Mouse (Mus musculus): ENCODE measurements around the gene Desi1.

The Desi1 gene

DNA sequence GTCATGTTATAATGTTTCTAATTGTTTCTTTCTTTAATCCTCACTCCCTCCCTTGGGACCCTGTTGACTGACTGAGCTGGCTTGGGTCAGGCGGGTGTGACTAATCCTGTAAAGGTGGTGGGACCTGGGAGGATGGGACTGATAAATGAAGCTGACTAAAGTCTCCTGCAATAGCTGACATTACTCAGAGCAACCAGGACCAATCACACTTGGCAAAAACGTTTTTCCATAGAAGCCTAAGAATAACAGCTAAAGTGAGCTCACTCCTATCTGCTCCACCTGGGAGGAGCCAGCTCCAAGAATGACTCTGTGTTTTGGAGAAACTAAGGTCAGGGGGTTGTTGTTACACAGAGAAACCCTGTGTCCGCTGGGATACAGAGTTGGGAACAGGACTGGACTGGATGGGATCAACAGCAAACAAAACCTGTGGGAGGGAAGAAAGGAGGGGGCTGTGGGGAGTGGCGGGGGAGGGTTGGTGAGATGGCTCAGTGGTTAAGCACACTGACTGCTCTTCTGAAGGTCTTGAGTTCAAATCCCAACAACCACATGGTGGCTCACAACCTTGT is 68.6 kb downstream of the Desi1 start:
- DNase-seq = no peak

GRCm38 (mm10) chr15:81964262-81964661 is 69.4 kb downstream of the Desi1 start:
- no peak for DNase-seq

DNA sequence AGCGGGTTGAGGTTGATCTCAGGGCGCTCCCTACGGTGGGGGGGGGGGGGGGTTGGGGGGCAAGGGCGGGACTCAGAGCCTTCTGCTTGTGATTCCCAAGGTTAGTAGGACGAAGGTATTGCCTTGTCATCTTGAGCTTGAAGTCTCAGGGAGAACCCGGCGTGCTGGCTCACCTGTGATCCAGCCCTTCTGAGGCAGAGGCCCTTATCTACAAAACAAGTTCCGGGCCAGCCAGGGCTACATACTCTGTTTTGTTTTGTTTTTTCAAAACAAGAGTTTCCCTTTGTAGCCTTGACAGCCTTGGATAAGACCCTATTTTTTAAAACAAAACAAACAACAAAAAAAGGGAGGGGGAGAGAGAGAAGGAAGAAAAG is 72.6 kb downstream of the Desi1 start:
- no peak for DNase-seq

DNA sequence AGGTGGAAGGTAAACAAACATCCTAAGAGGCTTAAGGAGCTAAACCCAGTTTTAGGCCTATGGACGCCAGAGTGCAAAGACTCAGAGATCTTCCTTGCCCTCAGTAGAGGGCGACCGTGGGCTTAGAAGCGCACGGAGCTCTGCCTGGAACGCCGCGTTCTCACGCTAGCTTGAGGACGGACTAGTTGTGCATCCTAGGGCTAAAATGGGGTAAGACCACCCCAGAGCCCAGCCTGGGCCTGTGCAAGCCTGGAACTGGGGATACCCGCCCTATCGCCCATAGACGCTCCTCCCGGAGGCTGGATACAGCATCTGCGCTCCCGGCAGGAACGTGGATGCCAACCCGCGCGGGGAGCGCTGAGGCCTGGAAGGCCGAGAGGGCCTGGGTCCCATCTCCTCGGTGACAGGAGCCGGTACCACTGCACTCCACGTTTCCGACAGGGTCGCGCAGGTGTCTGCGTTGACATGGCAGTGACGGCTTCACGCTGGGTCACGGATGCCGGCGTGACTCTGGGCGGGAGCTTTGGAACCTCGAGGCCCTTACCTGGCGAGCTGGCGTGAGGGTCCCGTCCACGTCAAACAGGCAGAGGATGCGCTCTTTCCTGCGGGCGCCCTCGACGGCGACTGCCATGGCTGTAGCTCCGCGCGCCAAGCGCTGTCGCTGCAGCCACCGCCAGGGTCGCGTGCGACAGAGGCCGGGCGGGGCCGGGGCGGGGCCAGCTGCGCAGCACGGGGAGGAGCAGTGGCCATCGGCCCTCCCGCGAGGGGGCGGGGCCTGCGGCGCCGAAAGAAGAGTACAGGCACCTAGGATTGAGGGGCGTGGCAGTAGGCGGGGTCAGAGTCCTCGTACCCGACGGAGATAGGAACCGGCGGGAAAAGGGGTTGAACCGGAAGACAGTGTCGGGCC is 73.2 kb downstream of the Desi1 start, which contains the start of gene Pmm1:
Gene Pmm1 (minus strand): TSS at position 760 of the 907 bp plus-strand sequence.
- DNase-seq = peak; percentile 100

GRCm38 (mm10) chr15:81958906-81959305 is 74.8 kb downstream of the Desi1 start:
- no peak for DNase-seq

DNA sequence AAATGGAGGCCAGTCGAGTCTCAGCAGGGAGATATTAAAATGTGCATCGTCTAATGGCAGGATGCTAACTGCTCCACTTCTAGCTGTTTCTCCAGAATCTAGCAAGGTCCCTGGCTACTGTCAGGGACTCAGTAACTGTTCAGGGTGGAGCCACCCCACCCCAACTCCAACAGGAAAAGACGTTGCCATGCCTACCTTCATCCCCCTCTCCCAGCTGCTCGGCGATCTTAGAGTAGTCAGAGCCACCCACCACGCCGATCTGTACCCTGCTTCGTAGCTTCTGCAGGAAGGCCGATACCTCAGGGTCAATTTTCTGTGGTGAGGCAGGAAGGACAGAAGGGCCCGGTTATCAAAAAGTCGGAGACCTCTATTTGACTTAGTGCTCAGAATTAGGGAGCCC is 76.1 kb downstream of the Desi1 start:
- DNase-seq = no peak

DNA sequence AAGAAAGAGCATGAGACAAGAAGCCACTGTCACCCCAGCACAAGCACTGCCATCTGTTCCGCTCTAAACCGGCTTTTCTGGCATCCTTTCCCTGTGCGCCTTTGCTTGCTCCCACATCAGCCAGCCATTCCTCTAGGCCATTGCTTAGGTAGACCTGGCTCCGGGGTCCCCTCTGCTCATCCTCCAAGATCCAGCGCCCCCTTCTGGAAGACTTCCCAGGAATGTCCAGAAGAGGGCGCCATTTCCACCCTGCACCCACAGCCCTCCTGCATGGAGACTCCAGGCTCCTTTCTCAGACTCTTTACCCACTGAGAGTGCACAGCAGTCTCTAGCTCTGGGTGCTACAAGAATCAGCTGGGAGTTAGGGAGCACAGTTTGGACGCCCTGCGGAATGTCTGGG is 77.2 kb downstream of the Desi1 start:
- peak; percentile 71 for DNase-seq

- no peak for DNase-seq
Observed at GRCm38 (mm10) chr15:81955414-81955813, 78.2 kb downstream of the Desi1 start.

DNA sequence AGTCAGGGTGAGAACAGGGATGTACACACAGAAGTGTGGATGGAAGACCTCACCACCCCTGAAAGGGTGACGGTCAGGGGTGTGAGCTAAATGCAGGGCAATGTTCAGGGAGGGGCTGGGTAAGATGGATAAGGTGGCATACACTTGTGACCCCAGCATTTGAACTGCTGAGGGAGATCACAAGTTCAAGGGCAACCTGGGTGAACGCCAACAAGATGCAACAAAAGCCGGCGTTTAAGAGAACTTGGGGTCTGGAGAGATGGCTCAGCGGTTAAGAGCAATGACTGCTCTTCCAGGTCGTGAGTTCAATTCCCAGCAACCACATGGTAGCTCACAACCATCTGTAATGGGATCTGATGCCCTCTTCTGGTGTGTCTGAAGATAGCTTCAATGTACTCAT is 78.9 kb downstream of the Desi1 start:
- no peak for DNase-seq

DNA sequence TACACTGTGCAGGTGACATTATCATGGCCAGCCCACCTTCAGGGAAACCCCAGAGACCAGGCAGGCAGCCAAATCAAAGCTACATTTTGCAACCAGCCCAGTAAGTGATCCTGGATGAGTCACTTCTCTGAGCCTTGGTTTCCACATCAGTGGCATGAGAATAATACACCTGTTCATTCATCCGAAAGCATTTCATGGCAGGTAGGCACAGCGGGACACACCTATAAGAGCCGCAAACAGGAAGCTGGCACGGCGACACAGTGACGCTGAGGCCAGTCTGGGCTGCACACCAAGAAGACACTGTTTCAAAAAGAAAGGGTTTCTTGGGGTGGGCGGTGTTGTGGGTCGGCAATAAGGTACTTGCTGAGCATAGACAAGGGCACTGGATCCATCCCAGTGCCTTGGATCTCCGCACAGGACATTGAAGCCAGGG is 79.5 kb downstream of the Desi1 start:
- no peak for DNase-seq

DNA sequence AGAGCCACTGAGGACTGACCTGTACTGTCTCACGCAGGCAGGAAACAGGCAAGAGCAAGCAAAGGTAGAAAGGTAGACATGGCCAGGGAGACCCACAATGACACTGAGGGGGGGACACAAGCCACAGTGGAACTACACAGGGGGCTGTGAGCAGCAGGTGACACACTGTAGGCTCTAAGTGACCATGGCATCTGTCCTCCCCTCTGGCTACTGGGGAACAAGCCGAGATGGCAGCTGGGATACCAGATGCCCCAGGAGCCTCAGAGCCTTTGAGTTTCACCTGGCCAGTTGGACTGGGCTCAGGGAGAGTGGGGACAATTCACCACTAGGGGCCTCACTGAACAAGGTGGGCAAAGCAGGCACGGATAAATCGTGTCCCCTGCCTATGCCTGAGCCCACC is 81.4 kb downstream of the Desi1 start:
- no peak for DNase-seq

DNA sequence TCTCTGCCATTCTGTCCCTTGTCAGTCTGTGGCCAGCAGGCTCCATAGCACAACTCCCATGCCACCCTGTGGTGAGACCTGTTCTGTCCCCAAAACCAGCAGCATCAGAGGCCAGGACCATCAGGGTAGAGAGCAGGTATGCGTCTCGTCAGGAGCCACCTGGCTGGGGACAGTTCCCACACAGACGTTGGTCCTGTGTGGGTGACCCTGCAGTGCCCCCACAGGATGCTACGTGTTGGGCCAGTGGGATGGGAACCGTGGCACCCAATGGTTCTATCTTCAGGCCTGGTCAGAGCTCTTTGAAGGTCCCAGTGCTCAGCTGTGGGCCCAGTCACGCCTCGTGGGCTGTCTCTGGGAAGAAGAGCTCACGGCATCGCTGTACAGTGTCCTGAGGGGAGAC is 82.5 kb downstream of the Desi1 start:
- DNase-seq = no peak

DNA sequence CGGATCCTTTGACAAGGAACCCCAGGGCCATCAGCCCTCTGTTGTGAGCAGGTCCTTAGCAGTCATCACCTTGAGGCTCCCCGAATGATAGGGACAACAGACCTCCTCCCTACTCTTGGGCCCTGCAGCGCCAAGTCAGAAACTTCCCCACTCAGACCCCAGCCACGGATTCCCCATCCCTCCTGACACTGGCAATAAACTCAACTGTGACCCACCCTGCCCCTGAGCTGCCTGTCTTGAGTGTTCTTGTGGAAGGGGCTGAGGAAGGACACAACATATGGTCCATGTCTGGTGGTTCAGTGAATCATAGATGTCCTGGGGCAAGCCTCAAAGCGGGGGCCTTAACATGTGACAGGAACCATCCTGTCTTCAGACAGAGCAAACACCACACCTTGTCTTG is 82.9 kb downstream of the Desi1 start:
- DNase-seq = no peak

GRCm38 (mm10) chr15:81949476-81950131 is 84.1 kb downstream of the Desi1 start:
- no peak for DNase-seq

GRCm38 (mm10) chr15:81949076-81949475 is 84.6 kb downstream of the Desi1 start:
- DNase-seq = no peak

GRCm38 (mm10) chr15:81943176-81943749 is 90.4 kb downstream of the Desi1 start:
- DNase-seq = no peak

All from thymus, postnatal 14 days (tissue).